Mouse (Mus musculus) A20 (cell line): ENCODE data around the gene Nptx1.

Experiments
- DNase-seq: peaks from one replicate; pipeline ENCODE4 v3.0.0-alpha.2; 2011; ENCODE audit warnings: low read depth, low spot score

Nptx1 gene

DNA sequence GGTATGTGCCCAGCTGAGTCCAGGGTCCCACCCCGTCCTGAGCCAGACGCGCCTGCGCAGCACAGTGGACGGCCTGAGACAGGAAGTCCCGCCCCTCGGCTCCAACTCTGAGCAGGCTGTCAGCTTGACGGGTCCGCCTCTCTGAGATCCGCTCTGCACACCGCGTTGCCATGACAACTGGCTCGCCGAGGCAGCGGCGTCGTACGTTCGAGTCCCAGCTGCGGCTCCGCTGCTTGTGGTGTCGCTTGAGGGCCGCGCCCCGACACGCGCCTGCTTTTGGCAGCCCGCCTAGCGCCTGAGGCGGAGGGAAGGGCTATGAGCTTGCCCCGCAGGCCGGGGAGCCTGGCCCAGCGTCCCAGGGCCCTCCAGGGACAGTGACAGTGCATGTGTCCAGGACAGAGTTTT is 23.0 kb downstream of the Nptx1 start:
- DNase-seq, result peak; percentile 93

GRCm38 (mm10) chr11:119523392-119523791 is 24.2 kb downstream of the Nptx1 start:
- no peak for DNase-seq

GRCm38 (mm10) chr11:119522779-119523178 is 24.8 kb downstream of the Nptx1 start:
- DNase-seq, result no peak

- DNase-seq, result no peak
Observed at GRCm38 (mm10) chr11:119521920-119522710, 25.4 kb downstream of the Nptx1 start.

DNA sequence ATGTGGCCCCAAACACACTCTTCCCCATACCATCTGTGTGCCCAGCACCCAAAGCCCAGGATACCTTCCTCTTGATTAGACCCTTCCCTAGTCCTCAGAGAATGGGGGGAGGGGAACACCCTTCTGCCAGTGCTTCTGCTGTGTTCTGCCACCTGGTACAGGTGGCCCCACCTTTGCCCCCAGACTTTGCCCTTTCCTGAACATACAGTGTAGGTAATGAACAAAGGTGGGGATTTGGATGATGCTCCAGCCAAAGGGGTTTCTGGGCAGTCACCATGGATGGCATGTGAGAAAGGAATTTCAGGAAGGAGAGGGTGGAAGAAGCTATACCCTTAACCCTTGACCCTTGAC is 26.9 kb downstream of the Nptx1 start:
- DNase-seq, result no peak

- DNase-seq, result no peak
Observed at GRCm38 (mm10) chr11:119520005-119520712, 27.4 kb downstream of the Nptx1 start.

DNA sequence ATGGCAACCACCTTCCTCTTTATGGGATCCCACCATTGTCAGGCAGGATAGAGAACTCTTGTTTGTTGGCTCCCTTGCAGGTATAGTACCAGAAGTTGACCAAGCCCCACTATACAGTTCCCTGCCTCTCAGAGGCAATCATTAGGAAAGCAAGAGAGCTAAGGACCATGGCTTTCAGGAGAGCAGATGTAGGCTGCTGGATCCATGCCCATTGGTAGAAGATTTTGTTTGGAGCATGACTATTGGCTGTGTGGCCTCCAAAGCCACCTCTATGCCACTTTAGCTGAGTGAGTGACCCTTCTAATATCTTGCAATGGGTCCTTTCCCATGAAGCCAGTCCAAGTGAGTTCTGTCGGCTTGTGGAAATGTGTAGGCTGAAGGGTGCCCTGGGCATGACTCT is 28.2 kb downstream of the Nptx1 start:
- DNase-seq, result no peak

DNA sequence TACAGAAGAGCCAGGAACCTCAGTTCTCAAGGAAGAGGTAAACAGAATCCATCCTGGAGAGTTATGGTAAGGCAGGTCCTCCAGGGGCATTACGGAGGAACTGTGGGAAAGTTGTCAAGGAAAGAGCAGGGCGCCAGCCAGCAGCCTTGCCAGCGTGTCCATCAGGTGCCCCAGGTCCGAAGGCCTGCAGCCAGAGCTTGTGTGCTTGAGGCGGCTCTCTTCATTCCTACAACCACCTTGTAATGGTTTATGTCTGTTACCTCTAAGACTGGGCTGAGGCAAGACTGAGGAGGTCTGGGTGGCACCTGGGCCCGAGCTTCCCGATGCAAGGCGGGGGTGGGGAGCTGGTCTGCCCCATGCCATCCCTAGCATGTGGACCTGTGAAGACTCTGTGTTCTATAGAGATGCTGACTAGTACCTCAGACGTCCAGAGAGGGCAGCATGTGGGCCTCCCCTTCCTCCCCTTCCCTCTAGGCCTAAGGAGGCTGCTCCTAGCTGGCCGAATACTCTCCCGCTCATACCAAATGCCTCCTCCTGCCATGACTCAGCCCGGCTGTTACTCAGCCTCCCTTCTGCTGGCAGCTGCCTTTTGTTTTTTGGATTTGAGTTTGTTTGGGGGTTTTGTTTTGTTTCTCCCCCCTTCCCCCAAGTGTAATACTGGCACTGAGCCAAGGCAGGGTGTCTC is 30.7 kb downstream of the Nptx1 start:
- no peak for DNase-seq

GRCm38 (mm10) chr11:119515823-119516676 is 31.5 kb downstream of the Nptx1 start:
- no peak for DNase-seq

DNA sequence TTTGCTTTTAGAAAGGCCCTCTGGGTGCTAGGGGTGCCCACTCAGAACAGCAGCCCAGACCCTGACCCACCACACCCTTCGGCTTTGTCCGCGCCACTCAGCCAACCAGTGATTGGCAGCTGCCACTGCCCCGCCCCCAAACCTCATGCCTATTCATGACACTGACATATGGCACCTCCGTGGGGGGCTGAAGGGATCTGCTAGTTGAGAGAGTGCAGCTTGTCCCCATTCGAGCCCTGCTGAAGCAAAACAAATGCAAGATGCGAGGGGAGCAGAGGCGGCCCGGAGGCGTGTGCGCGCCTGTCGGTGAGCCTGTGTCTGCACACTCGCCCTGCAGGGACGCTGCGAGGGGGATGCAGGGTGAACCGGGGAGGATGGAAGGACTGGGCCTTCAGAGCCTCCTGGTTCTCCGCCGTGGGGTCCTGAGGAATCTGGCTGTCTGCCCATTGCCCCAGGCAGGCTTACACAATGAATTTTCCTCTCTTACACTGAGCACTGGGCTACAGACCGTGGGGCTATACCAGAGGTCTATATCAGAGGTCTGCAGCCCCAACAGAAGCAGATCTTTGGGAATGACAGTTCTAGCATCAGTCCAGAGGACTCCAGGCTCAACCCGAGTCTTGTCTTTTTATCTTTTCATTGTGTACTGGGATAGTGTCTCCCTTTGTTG is 32.5 kb downstream of the Nptx1 start:
- DNase-seq, result no peak

DNA sequence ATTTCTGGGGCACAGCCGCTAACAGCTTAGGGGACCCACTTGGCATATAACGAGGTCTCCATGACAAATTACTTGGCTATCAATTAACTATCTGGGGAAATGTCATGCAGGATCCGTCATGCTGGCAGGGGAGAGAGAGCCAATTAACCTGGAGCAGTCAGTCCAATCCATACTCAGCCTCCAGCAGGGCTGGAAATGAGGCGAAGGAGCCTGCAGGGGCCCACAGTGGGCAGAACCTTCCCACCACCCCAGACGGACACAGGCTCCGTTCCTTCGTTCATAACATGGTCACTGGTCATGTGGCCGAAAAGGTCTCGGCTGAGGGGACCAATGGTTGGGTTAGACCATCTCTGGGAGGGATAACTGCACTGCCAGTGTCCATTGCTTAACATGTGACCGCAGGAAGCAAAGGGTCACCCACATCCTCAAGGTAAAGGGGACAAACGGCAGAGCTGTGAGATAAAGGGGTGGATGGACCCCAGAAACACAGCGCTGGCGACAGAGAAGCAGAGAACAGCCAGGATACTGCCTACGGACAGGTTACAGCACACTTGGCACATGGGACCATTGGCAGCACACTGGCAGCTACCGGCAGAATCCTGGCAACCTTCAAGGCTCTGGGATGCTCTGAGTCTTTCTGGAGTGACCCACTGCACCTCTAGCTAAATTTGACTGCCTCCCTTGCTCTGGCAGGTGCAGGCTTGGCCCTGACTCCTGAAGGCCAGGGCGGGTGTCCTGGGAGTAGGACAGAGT is 33.3 kb downstream of the Nptx1 start:
- no peak for DNase-seq

- no peak for DNase-seq
Observed at GRCm38 (mm10) chr11:119513038-119513659, 34.4 kb downstream of the Nptx1 start.

GRCm38 (mm10) chr11:119509165-119509776 is 38.3 kb downstream of the Nptx1 start:
- no peak for DNase-seq

GRCm38 (mm10) chr11:119507772-119508171 is 39.8 kb downstream of the Nptx1 start:
- no peak for DNase-seq

DNA sequence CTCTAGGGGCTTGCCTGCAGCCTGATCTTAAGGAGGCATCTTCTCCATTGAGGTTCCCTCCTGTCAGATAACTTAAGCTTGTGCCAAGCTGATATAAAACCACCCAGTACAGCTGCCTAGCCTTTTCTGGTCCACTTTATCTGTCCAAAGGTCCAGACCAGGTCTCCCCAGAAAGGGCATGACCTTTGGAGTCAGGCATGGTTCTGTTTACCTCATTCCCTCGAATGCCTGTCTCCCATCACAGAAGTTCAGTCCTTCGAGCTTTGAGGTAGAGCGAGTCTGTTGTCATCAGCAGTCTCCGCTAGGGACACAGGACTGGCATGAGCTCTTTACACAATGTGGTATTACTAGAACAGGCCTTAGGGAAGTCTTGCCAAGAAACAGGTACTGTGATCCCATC is 41.2 kb downstream of the Nptx1 start:
- no peak for DNase-seq

- DNase-seq, result peak; percentile 60
Observed at GRCm38 (mm10) chr11:119503675-119504074, 43.9 kb downstream of the Nptx1 start.

DNA sequence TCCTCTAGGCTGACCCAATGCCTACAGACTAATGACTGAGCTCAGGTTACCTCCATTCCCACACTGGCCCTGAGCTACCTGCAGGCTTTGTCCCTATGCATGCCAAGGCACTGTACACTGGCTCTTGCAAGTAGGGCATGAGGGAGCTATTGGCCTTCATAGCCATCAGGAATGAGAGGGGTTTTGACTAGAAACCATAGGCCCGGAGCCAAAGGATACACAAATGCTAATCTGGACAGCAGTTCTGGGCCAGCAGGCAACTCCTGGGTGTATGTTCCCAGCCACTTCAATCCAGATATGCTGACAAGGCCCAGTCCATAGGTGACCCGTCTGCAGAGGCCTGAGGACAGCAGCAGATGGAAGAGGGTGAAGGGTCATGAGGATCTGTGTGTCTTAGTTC is 47.5 kb downstream of the Nptx1 start:
- DNase-seq, result no peak

DNA sequence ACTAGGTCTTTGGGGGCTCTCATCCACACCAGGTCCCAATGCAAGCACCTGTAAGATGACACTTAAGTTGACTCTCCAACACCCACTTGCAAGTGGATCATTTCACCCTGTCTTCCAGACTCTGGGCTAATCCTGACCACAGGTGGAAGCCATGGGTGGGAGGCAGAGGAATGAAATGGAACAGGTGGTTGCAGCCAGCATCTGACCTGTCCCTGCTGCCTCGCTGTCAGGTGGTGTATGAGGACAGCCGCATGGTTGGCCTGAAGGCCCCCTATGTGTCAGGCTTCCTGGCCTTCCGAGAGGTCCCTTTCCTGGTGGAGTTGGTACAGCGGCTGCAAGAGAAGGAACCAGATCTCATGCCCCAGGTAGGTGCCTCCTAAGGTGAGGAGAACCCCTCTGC is 48.3 kb downstream of the Nptx1 start:
- no peak for DNase-seq

GRCm38 (mm10) chr11:119497451-119497850 is 50.1 kb downstream of the Nptx1 start:
- no peak for DNase-seq

- no peak for DNase-seq
Observed at GRCm38 (mm10) chr11:119496147-119496546, 51.4 kb downstream of the Nptx1 start.
